Mouse (Mus musculus) gastrocnemius, postnatal 36 days (tissue): ENCODE measurements around the gene Arl5c. TPM values are rescaled to one million over a fixed set of nuclear protein-coding genes. Genes with fewer than 3 reads are reported as not detected.

Experiments
- DNase-seq, 2 experiments: peaks; one replicate each; pipeline ENCODE4 v3.0.0; 2022
- intact Hi-C: fragments of 180-260 bp; cut with DNase I; formaldehyde crosslinking; loops from one replicate; pipeline ENCODE4 v1.15.1; 2025
- long read RNA-seq, 2 experiments: library from polyadenylated mRNA; stranded (forward); transcript quantifications; one replicate each; pipeline ENCODE4 v2.0.0; 2021
- total RNA-seq, 2 experiments: library from RNA; stranded (reverse); gene quantifications; 2 replicates each; pipeline ENCODE4 v1.2.3; 2021

Gene Arl5c
- total RNA-seq = under 1 TPM; 0.32 to 0.79 TPM
- long read RNA-seq, experiment 1 = 0 reads
- long read RNA-seq, experiment 2 = 0 reads

- DNase-seq = peak; percentile 47 to 56
- intact Hi-C loops = no loop called here
These were observed at the start of gene Arl5c for GRCm38 (mm10) chr11:97995564-97996288. Gene Arl5c, minus strand, starts transcription at chr11:97996181.

GRCm38 (mm10) chr11:98045596-98045995 is 49.6 kb upstream of the Arl5c start:
- DNase-seq = no peak
- intact Hi-C loops = no loop called here

- intact Hi-C loops = no loop called here
- DNase-seq = no peak
These were observed 48.1 kb upstream of the Arl5c start for GRCm38 (mm10) chr11:98044074-98044473.

- intact Hi-C loops = loop anchor here (2.0 kb wide), 1 partner anchor 20 kb away; no protein-coding TSS in a partner anchor
- DNase-seq = no peak
These were observed 46.8 kb upstream of the Arl5c start for GRCm38 (mm10) chr11:98042741-98043140.

- intact Hi-C loops = no loop called here
- no peak for DNase-seq
These were observed 45.0 kb upstream of the Arl5c start for GRCm38 (mm10) chr11:98040975-98041374.

- no peak for DNase-seq
- intact Hi-C loops = no loop called here
These were observed 41.9 kb upstream of the Arl5c start for GRCm38 (mm10) chr11:98037871-98038270.

GRCm38 (mm10) chr11:98035977-98036377 is 40.0 kb upstream of the Arl5c start:
- intact Hi-C loops = no loop called here

GRCm38 (mm10) chr11:98034840-98035239 is 38.9 kb upstream of the Arl5c start:
- DNase-seq = no peak
- intact Hi-C loops = no loop called here

More at GRCm38 (mm10) chr11:98035977-98036377, 40.0 kb upstream of the Arl5c start:
- peak in 1 of 2 experiments; percentile 35 for DNase-seq

GRCm38 (mm10) chr11:98034061-98034460 is 38.1 kb upstream of the Arl5c start:
- intact Hi-C loops = no loop called here
- no peak for DNase-seq

- intact Hi-C loops = no loop called here
- DNase-seq = peak; percentile 52 to 70
These were observed 35.4 kb upstream of the Arl5c start for GRCm38 (mm10) chr11:98031443-98031770.

GRCm38 (mm10) chr11:98030701-98031442 is 34.9 kb upstream of the Arl5c start:
- intact Hi-C loops = no loop called here
- no peak for DNase-seq

- DNase-seq = no peak
- intact Hi-C loops = no loop called here
These were observed 31.8 kb upstream of the Arl5c start for GRCm38 (mm10) chr11:98027785-98028184.

GRCm38 (mm10) chr11:98027297-98027688 is 31.3 kb upstream of the Arl5c start:
- intact Hi-C loops = no loop called here
- no peak for DNase-seq

- intact Hi-C loops = no loop called here
- DNase-seq = peak; percentile 89 to 91
These were observed 30.8 kb upstream of the Arl5c start, which contains the start of gene Rpl19 for GRCm38 (mm10) chr11:98026570-98027296. Gene Rpl19, plus strand, starts transcription at chr11:98026710.

- intact Hi-C loops = no loop called here
- DNase-seq = no peak
These were observed 30.2 kb upstream of the Arl5c start for GRCm38 (mm10) chr11:98026248-98026569.

- DNase-seq = no peak
- intact Hi-C loops = no loop called here
These were observed 28.5 kb upstream of the Arl5c start for GRCm38 (mm10) chr11:98024516-98024915.

GRCm38 (mm10) chr11:98022555-98023371 is 26.8 kb upstream of the Arl5c start, which contains the start of gene Cacnb1:
Gene Cacnb1, minus strand, starts transcription at chr11:98023034.
- intact Hi-C loops = no loop called here
- DNase-seq = peak; percentile 36 to 56

GRCm38 (mm10) chr11:98022253-98022554 is 26.2 kb upstream of the Arl5c start:
- intact Hi-C loops = no loop called here
- DNase-seq = no peak

GRCm38 (mm10) chr11:98021565-98022252 is 25.7 kb upstream of the Arl5c start:
- DNase-seq = no peak
- intact Hi-C loops = no loop called here

GRCm38 (mm10) chr11:98021118-98021517 is 25.1 kb upstream of the Arl5c start:
- intact Hi-C loops = no loop called here

More at GRCm38 (mm10) chr11:98021118-98021517, 25.1 kb upstream of the Arl5c start:
- no peak for DNase-seq
